Mouse (Mus musculus) ZHBTc4 (cell line): ENCODE results near the gene Tnni2.
A peak's percentile ranks its signal among the peaks of the same experiment; 100 is the strongest.

ENCODE experiments used
- DNase-seq: peaks from one replicate; pipeline ENCODE4 v3.0.0-alpha.2; 2011; ENCODE audit warnings: low read depth, low spot score

Gene Tnni2

GRCm38 (mm10) chr7:142430160-142430678 is 11.4 kb upstream of the Tnni2 start:
- no peak for DNase-seq

GRCm38 (mm10) chr7:142431106-142431505 is 10.5 kb upstream of the Tnni2 start:
- no peak for DNase-seq

- DNase-seq, result no peak
These were observed 8.0 kb upstream of the Tnni2 start for GRCm38 (mm10) chr7:142433623-142434022.

GRCm38 (mm10) chr7:142434137-142434865 is 7.3 kb upstream of the Tnni2 start, which contains the start of gene Syt8:
Gene Syt8, plus strand, starts transcription at chr7:142434850.
- no peak for DNase-seq

GRCm38 (mm10) chr7:142435524-142435923 is 6.1 kb upstream of the Tnni2 start:
- DNase-seq, result peak; percentile 77

- DNase-seq, result peak; percentile 29
These were observed 4.3 kb upstream of the Tnni2 start for GRCm38 (mm10) chr7:142437324-142437723.

GRCm38 (mm10) chr7:142439966-142440365 is 1.6 kb upstream of the Tnni2 start:
- DNase-seq, result no peak

GRCm38 (mm10) chr7:142440657-142441114 is 922 bp upstream of the Tnni2 start:
- peak; percentile 44 for DNase-seq

- DNase-seq, result no peak
These were observed 686 bp downstream of the Tnni2 start for GRCm38 (mm10) chr7:142442081-142442907.

- DNase-seq, result no peak
These were observed 1.4 kb downstream of the Tnni2 start for GRCm38 (mm10) chr7:142442908-142443420.

- no peak for DNase-seq
These were observed 1.9 kb downstream of the Tnni2 start for GRCm38 (mm10) chr7:142443474-142443873.

- DNase-seq, result no peak
These were observed 2.6 kb downstream of the Tnni2 start for GRCm38 (mm10) chr7:142444171-142444570.

GRCm38 (mm10) chr7:142445324-142445723 is 3.7 kb downstream of the Tnni2 start:
- no peak for DNase-seq

GRCm38 (mm10) chr7:142446264-142446663 is 4.7 kb downstream of the Tnni2 start:
- no peak for DNase-seq

- no peak for DNase-seq
These were observed 7.5 kb downstream of the Tnni2 start for GRCm38 (mm10) chr7:142449038-142449617.

- DNase-seq, result no peak
These were observed 13.1 kb downstream of the Tnni2 start for GRCm38 (mm10) chr7:142454706-142455105.

- DNase-seq, result no peak
These were observed 13.6 kb downstream of the Tnni2 start for GRCm38 (mm10) chr7:142455251-142455650.

GRCm38 (mm10) chr7:142456806-142457205 is 15.2 kb downstream of the Tnni2 start:
- DNase-seq, result no peak

- DNase-seq, result no peak
These were observed 15.7 kb downstream of the Tnni2 start for GRCm38 (mm10) chr7:142457227-142457811.

- no peak for DNase-seq
These were observed 16.4 kb downstream of the Tnni2 start for GRCm38 (mm10) chr7:142458026-142458425.

GRCm38 (mm10) chr7:142458676-142459298 is 17.2 kb downstream of the Tnni2 start:
- no peak for DNase-seq
